Mouse (Mus musculus) macrophage (primary cell): Measurements from ENCODE around the gene Dnajb7. TPM values are rescaled to one million over a fixed set of nuclear protein-coding genes. Genes with fewer than 3 reads are reported as not detected.

Experiments used
- H3K27ac ChIP-seq: fragments of 350-480 bp; formaldehyde crosslinking; 2 replicates; pipeline ENCODE4 v1.9.0; 2021
- H3K36me3 ChIP-seq: fragments of 350-480 bp; formaldehyde crosslinking; 2 replicates; pipeline ENCODE4 v1.9.0; 2021; ENCODE audit errors: inconsistent target
- H3K4me3 ChIP-seq: fragments of 350-480 bp; formaldehyde crosslinking; 2 replicates; pipeline ENCODE4 v1.9.0; 2021; ENCODE audit errors: inconsistent target
- H3K79me2 ChIP-seq: fragments of 350-480 bp; formaldehyde crosslinking; 2 replicates; pipeline ENCODE4 v1.9.0; 2021; ENCODE audit errors: inconsistent target
- WGBS: methylation state at CpG from one replicate; pipeline ENCODE4 v1.1.7; 2026; ENCODE audit warnings: inconsistent platforms; ENCODE audit not compliant: missing documents; 5-methylcytosine and 5-hydroxymethylcytosine counted together
- polyA plus RNA-seq: library from polyadenylated mRNA; stranded (reverse); fragments of 250-400 nt; gene quantifications from 3 replicates; pipeline ENCODE4 v1.2.4, GENCODE M21; 2018; ENCODE audit warnings: inconsistent platforms

Dnajb7 gene
- polyA plus RNA-seq, 1 experiment from 2014 or later = 0.20 TPM

DNA sequence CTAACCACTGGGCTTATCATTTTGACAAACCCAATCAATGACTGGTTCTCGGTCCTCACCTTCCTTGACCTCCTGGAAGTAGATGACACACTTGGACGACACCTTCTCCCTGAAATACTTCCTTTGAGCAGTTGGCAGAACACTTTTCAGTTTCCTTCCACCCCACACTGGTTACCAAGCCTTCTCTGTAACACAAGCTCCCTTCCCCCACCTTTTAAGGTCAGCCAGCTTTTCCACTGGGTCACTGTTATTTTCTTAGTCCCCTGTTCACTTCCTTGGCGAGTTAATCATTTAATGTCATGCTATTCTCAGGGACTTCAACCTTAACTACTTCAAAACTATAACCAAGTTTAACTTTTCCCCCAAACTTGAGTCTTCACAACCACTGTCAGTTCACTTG lies 49.2 kb downstream of the Dnajb7 start:
- 77% methylated on average over 3 of the region's 3 CpGs for WGBS
- Histone ChIP-seq H3K4me3 (no peak overlapping the region), H3K27ac (no peak overlapping the region), H3K79me2 (peaks cover 37% of the 10 kb centered on the region), H3K36me3 (no peaks in the 10 kb centered on the region; the same call in 1 of the 2 replicates)

- Histone ChIP-seq H3K36me3 (no peaks in the 10 kb centered on the region), H3K27ac (no peak overlapping the region), H3K4me3 (no peak overlapping the region), H3K79me2 (peaks cover 39% of the 10 kb centered on the region)
- 89% methylated on average over 5 of the region's 5 CpGs for WGBS
Measured at GRCm38 (mm10) chr15:81356946-81357345, 51.2 kb downstream of the Dnajb7 start.

Other genes with a start within 250 kb of the Dnajb7 start
- gene Mrtfa, start 217.5 kb downstream of the Dnajb7 start, polyA plus RNA-seq = 27.7 to 61.9 TPM (median 51.4 TPM) in 3 replicates
- gene Mchr1, start 172.8 kb downstream of the Dnajb7 start, polyA plus RNA-seq = not detected in 3 replicates
- gene Slc25a17, start 47.5 kb downstream of the Dnajb7 start, polyA plus RNA-seq = 21.0 to 35.4 TPM (median 34.3 TPM) in 3 replicates
- gene St13, start 8.2 kb downstream of the Dnajb7 start, polyA plus RNA-seq = 126 to 604 TPM (median 153 TPM) in 3 replicates
- 5.2 to 7.3 TPM (median 5.7 TPM) in 3 replicates for gene Xpnpep3, start 8.2 kb downstream of the Dnajb7 start, polyA plus RNA-seq
- gene Rbx1, start 58.0 kb upstream of the Dnajb7 start, polyA plus RNA-seq = 69.0 to 118 TPM (median 86.1 TPM) in 3 replicates
- gene Ep300, start 177.1 kb upstream of the Dnajb7 start, polyA plus RNA-seq = 31.6 to 55.1 TPM (median 36.1 TPM) in 3 replicates